Comparison of ENCODE assay signal across 24 mouse cellular contexts in the genomic region with DNA sequence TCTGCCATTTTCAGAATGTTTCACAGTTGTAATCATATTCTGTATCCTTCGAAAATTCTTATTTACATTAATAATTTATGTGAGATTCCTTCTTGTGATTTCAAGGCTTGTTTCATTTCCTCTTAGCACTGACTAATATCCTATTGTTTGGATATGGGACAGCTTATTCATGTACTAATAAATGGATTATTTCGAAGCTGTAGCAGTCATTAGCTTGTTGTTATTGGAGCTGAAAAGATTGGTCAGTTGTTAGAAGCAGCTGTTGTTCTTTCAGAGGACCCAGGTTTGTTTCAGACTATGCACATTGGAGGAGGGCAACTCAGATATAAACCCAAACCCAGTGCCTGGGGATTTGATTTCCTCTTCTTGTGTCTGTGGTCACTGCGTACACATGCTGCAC.
"Had no signal": no experiment of that assay in that cellular context is flagged by ENCODE, and none has a peak within 500 bp of the region (broad histone marks: within the 10 kb centered on the region; RNA-seq: fewer than 3 reads in every experiment).

No protein-coding gene starts in this region.

- ATAC-seq: forebrain, postnatal 0 days; inflammation-experienced regulatory T-cells, adult 6 months; intestine, embryonic 15.5 days; intestine, postnatal 0 days had no signal

- H3K4me2 ChIP-seq: heart, embryonic 12.5 days; hindbrain, embryonic 12.5 days; hindbrain, embryonic 15.5 days; intestine, embryonic 15.5 days; limb, embryonic 12.5 days; liver, embryonic 11.5 days had no signal

- H3K9me3 ChIP-seq: heart, embryonic 10.5 days; heart, embryonic 12.5 days; hindbrain, embryonic 10.5 days; hindbrain, embryonic 12.5 days; hindbrain, embryonic 15.5 days; intestine, embryonic 15.5 days; limb, embryonic 10.5 days; limb, embryonic 12.5 days had no signal

- DNase-seq: forebrain, postnatal 0 days; gastrocnemius, postnatal 25 days; heart, adult 18-20 months; heart, postnatal 10 days; heart, postnatal 4 days; kidney, adult 18-20 months; kidney, adult 8-10 months; kidney, postnatal 10 days; kidney, postnatal 25 days; kidney, postnatal 4 days; liver had no signal

- H3K4me1 ChIP-seq: heart, embryonic 10.5 days; heart, embryonic 12.5 days; hindbrain, embryonic 10.5 days; hindbrain, embryonic 12.5 days; hindbrain, embryonic 15.5 days; intestine, embryonic 15.5 days; limb, embryonic 10.5 days; limb, embryonic 12.5 days had no signal

- H3K36me3 ChIP-seq: heart, embryonic 10.5 days; heart, embryonic 12.5 days; hindbrain, embryonic 10.5 days; hindbrain, embryonic 12.5 days; hindbrain, embryonic 15.5 days; intestine, embryonic 15.5 days; limb, embryonic 10.5 days; limb, embryonic 12.5 days had no signal

- H3K27ac ChIP-seq: heart, embryonic 10.5 days; hindbrain, embryonic 10.5 days; hindbrain, embryonic 12.5 days; hindbrain, embryonic 15.5 days; intestine, embryonic 15.5 days; layer of hippocampus, adult 2 months; left cerebral cortex, adult 2 months; limb, embryonic 10.5 days; limb, embryonic 12.5 days had no signal

- H3K4me3 ChIP-seq: heart, embryonic 10.5 days; heart, embryonic 12.5 days; hindbrain, embryonic 10.5 days; hindbrain, embryonic 12.5 days; hindbrain, embryonic 15.5 days; intestine, embryonic 15.5 days; layer of hippocampus, adult 2 months; left cerebral cortex, adult 2 months; limb, embryonic 10.5 days; limb, embryonic 12.5 days had no signal

- H3K9ac ChIP-seq: forebrain, postnatal 0 days; heart, embryonic 12.5 days; hindbrain, embryonic 12.5 days; hindbrain, embryonic 15.5 days; intestine, embryonic 15.5 days; limb, embryonic 12.5 days had no signal

- H3K27me3 ChIP-seq: heart, embryonic 12.5 days; hindbrain, embryonic 12.5 days; hindbrain, embryonic 15.5 days; intestine, embryonic 15.5 days; limb, embryonic 12.5 days had no signal
